Mouse (Mus musculus) T-helper 2 cell (primary cell): ENCODE results near the gene Cfap70.

Experiments
- in situ Hi-C: fragments of 300-600 bp; cut with MboI, MseI; formaldehyde crosslinking; loops from one replicate; pipeline ENCODE4 v1.15.1; 2025; ENCODE audit warnings: high pct_unique_total_duplicates

Gene Cfap70

DNA sequence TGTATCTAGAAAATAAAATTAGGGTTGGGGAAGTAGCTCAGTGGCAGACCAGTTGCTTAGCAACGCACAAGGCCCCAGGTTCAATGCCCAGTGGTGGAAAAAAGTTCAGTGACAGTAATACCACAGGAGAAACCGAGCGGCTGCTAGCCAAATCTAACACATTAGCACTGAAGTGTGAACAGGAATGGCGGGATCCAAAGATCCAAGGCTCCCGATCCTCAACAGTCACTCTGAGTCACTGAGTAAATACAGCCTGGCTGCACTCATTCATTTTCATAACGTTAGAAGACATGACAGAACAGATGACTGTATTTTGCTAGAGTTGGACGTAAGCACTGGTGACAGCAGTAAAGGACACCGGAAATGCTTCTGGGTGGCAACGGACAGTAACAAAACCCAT, 106.1 kb downstream of the Cfap70 start:
- in situ Hi-C loops, result loop anchor here (5.0 kb wide), 1 partner anchor 46 kb away; the partner anchor contains the start of gene Mrps16
